11 mouse cellular contexts compared by ENCODE assay signal in genomic region chr6:86516021-86516420, GRCm38 (mm10). TPM values are rescaled to one million over a fixed set of nuclear protein-coding genes. Genes with fewer than 3 reads are reported as not detected.
DNase-seq lines count a peak whose midpoint lies in the region; ATAC-seq lines count a peak whose summit lies in the region.
"Had no signal": no experiment of that assay in that cellular context is flagged by ENCODE, and none has a peak within 500 bp of the region (broad histone marks: within the 10 kb centered on the region; RNA-seq: fewer than 3 reads in every experiment).

No protein-coding gene starts in this region.

- peak; percentile 73 to 88 for DNase-seq in adrenal gland, adult (ENCODE audit: inconsistent age in 2 of 2, low spot score in 1 of 2)
- no peak for DNase-seq in adrenal gland, postnatal 4 days (ENCODE audit: low spot score in 2 of 2)
- DNase-seq in midbrain, embryonic 11.5 days (ENCODE audit: low spot score, missing footprints): peak; percentile 1
- no peak for DNase-seq in midbrain, embryonic 14.5 days
- no peak for DNase-seq in spleen, postnatal 4 days (ENCODE audit: low spot score in 2 of 2)
- DNase-seq in embryonic facial prominence, embryonic 10.5 days (ENCODE audit: low spot score): no peak
- no peak for DNase-seq in natural killer cell, adult 2 months (ENCODE audit: low spot score in 2 of 2)
- DNase-seq: lung, postnatal 4 days had no signal

- no peak for ATAC-seq in midbrain, embryonic 11.5 days (ENCODE audit: low FRiP score)
- ATAC-seq in midbrain, embryonic 14.5 days (ENCODE audit: low FRiP score, low TSS enrichment): no peak
- ATAC-seq in intestine, embryonic 15.5 days: 0 out of 2 replicates have a peak, but pooled peaks have one; percentile 26

- no peak overlapping the region for H3K4me3 ChIP-seq in midbrain, embryonic 11.5 days (ENCODE audit: low read depth, low read length)
- H3K4me3 ChIP-seq in midbrain, embryonic 14.5 days (replicated peaks; ENCODE audit: low read depth, low read length): no peak overlapping the region
- H3K4me3 ChIP-seq in intestine, embryonic 15.5 days (replicated peaks): no peak overlapping the region
- no peak overlapping the region for H3K4me3 ChIP-seq in embryonic facial prominence, embryonic 10.5 days
- H3K4me3 ChIP-seq: myocyte had no signal

- H3K36me3 ChIP-seq in midbrain, embryonic 11.5 days (ENCODE audit: control insufficient read depth, insufficient read depth, low read length): no peaks in the 10 kb centered on the region
- H3K36me3 ChIP-seq in midbrain, embryonic 14.5 days (ENCODE audit: control insufficient read depth, insufficient read depth, low read length): peaks cover 2% of the 10 kb centered on the region; the same call in 1 of the 2 replicates
- H3K36me3 ChIP-seq in intestine, embryonic 15.5 days: no peaks in the 10 kb centered on the region
- peaks cover 3% of the 10 kb centered on the region for H3K36me3 ChIP-seq in embryonic facial prominence, embryonic 10.5 days (replicated peaks)

- H3K4me1 ChIP-seq in midbrain, embryonic 11.5 days (ENCODE audit: control insufficient read depth, insufficient read depth, low read length): no peaks in the 10 kb centered on the region
- no peaks in the 10 kb centered on the region for H3K4me1 ChIP-seq in midbrain, embryonic 14.5 days (ENCODE audit: control insufficient read depth, insufficient read depth, low read length)
- H3K4me1 ChIP-seq in intestine, embryonic 15.5 days (replicated peaks): no peaks in the 10 kb centered on the region
- H3K4me1 ChIP-seq in embryonic facial prominence, embryonic 10.5 days: no peaks in the 10 kb centered on the region

- 67% methylated on average over 1 of the region's 1 CpGs for WGBS in midbrain, embryonic 11.5 days
- 90% methylated on average over 1 of the region's 1 CpGs for WGBS in midbrain, embryonic 14.5 days
- WGBS in intestine, embryonic 15.5 days: 70% methylated on average over 1 of the region's 1 CpGs
- WGBS in embryonic facial prominence, embryonic 10.5 days: 58% methylated on average over 1 of the region's 1 CpGs

- no peaks in the 10 kb centered on the region for H3K9me3 ChIP-seq in midbrain, embryonic 11.5 days (ENCODE audit: control insufficient read depth, low read length)
- no peaks in the 10 kb centered on the region for H3K9me3 ChIP-seq in midbrain, embryonic 14.5 days (ENCODE audit: control insufficient read depth, low read length)
- no peaks in the 10 kb centered on the region for H3K9me3 ChIP-seq in intestine, embryonic 15.5 days
- no peaks in the 10 kb centered on the region for H3K9me3 ChIP-seq in embryonic facial prominence, embryonic 10.5 days

- H3K27me3 ChIP-seq in midbrain, embryonic 11.5 days (ENCODE audit: control insufficient read depth, insufficient read depth, low read length): no peaks in the 10 kb centered on the region
- no peaks in the 10 kb centered on the region for H3K27me3 ChIP-seq in midbrain, embryonic 14.5 days (ENCODE audit: control insufficient read depth, insufficient read depth, low read length)
- no peaks in the 10 kb centered on the region for H3K27me3 ChIP-seq in intestine, embryonic 15.5 days (replicated peaks)
- no peaks in the 10 kb centered on the region for H3K27me3 ChIP-seq in embryonic facial prominence, embryonic 10.5 days (replicated peaks; ENCODE audit: low read depth, poor library complexity, severe bottlenecking)

- no peak overlapping the region for H3K9ac ChIP-seq in midbrain, embryonic 11.5 days (ENCODE audit: low read length)
- no peak overlapping the region for H3K9ac ChIP-seq in midbrain, embryonic 14.5 days (replicated peaks; ENCODE audit: low read length)
- no peak overlapping the region for H3K9ac ChIP-seq in intestine, embryonic 15.5 days

- H3K4me2 ChIP-seq in midbrain, embryonic 11.5 days: no peak overlapping the region
- no peak overlapping the region for H3K4me2 ChIP-seq in midbrain, embryonic 14.5 days (ENCODE audit: low read length)
- no peak overlapping the region for H3K4me2 ChIP-seq in intestine, embryonic 15.5 days (replicated peaks)
- H3K4me2 ChIP-seq: liver, embryonic 11.5 days had no signal

- no peak overlapping the region for H3K27ac ChIP-seq in midbrain, embryonic 11.5 days (ENCODE audit: low read depth, low read length)
- no peak overlapping the region for H3K27ac ChIP-seq in midbrain, embryonic 14.5 days (replicated peaks; ENCODE audit: low read depth, low read length)
- no peak overlapping the region for H3K27ac ChIP-seq in intestine, embryonic 15.5 days
- H3K27ac ChIP-seq in embryonic facial prominence, embryonic 10.5 days (replicated peaks): no peak overlapping the region

RNA-seq across cellular contexts. Expression of gene Pcbp1, which starts 10.1 kb away (rescaled TPM):
- total RNA-seq in adrenal gland, postnatal 4 days (2021): 100 to 1,000 TPM; 273 to 288 TPM
- polyA plus RNA-seq in midbrain, embryonic 11.5 days (2014; fragmentation: Nextera tagmentation; extraction: Ambion mirVana): 418 and 497 TPM in 2 replicates
- 289 and 325 TPM in 2 replicates for polyA plus RNA-seq in midbrain, embryonic 14.5 days (2014; fragmentation: Nextera tagmentation; extraction: Ambion mirVana)
- polyA plus RNA-seq in intestine, embryonic 15.5 days (2015; fragmentation: Nextera tagmentation; extraction: Ambion mirVana): 508 and 561 TPM in 2 replicates
- 560 and 592 TPM in 2 replicates for polyA plus RNA-seq in embryonic facial prominence, embryonic 10.5 days (2016; fragmentation: Nextera tagmentation; extraction: Ambion mirVana)

Comparison
In these comparisons a context has a peak if more than half of its experiments do, and no peak if none do; other contexts are left out.
1. DNase-seq: peak in adrenal gland, adult (2 of 2) and midbrain, embryonic 11.5 days (single experiment); none in adrenal gland, postnatal 4 days (0 of 2), midbrain, embryonic 14.5 days (single experiment), spleen, postnatal 4 days (0 of 2), embryonic facial prominence, embryonic 10.5 days (single experiment) and natural killer cell, adult 2 months (0 of 2).